Mouse (Mus musculus) cerebellum, adult 9-10 months (tissue): Measurements from ENCODE around the gene Vipr2.

ENCODE experiments used
- DNase-seq: peaks from one replicate; pipeline ENCODE4 v3.0.0; 2022

Gene Vipr2

GRCm38 (mm10) chr12:116097166-116097565 is 19.6 kb downstream of the Vipr2 start:
- DNase-seq = no peak

- DNase-seq = no peak
Measured at GRCm38 (mm10) chr12:116101945-116102344, 24.4 kb downstream of the Vipr2 start.

GRCm38 (mm10) chr12:116109451-116110353 is 32.2 kb downstream of the Vipr2 start:
- no peak for DNase-seq

GRCm38 (mm10) chr12:116111007-116111694 is 33.6 kb downstream of the Vipr2 start:
- DNase-seq = no peak

GRCm38 (mm10) chr12:116115781-116116180 is 38.3 kb downstream of the Vipr2 start:
- DNase-seq = no peak

GRCm38 (mm10) chr12:116116455-116116854 is 38.9 kb downstream of the Vipr2 start:
- DNase-seq = no peak

GRCm38 (mm10) chr12:116117352-116117929 is 39.9 kb downstream of the Vipr2 start:
- no peak for DNase-seq

- DNase-seq = no peak
Measured at GRCm38 (mm10) chr12:116119001-116119400, 41.5 kb downstream of the Vipr2 start.

- DNase-seq = no peak
Measured at GRCm38 (mm10) chr12:116123786-116124185, 46.3 kb downstream of the Vipr2 start.

- no peak for DNase-seq
Measured at GRCm38 (mm10) chr12:116130936-116131335, 53.4 kb downstream of the Vipr2 start.

- DNase-seq = no peak
Measured at GRCm38 (mm10) chr12:116132909-116133308, 55.4 kb downstream of the Vipr2 start.

GRCm38 (mm10) chr12:116135906-116136305 is 58.4 kb downstream of the Vipr2 start:
- DNase-seq = no peak

GRCm38 (mm10) chr12:116138322-116139205 is 61.0 kb downstream of the Vipr2 start:
- DNase-seq = no peak

GRCm38 (mm10) chr12:116140605-116141004 is 63.1 kb downstream of the Vipr2 start:
- DNase-seq = no peak

- DNase-seq = no peak
Measured at GRCm38 (mm10) chr12:116141816-116142215, 64.3 kb downstream of the Vipr2 start.

GRCm38 (mm10) chr12:116142464-116142863 is 64.9 kb downstream of the Vipr2 start:
- DNase-seq = no peak

GRCm38 (mm10) chr12:116145246-116145645 is 67.7 kb downstream of the Vipr2 start:
- no peak for DNase-seq

- DNase-seq = no peak
Measured at GRCm38 (mm10) chr12:116145686-116146085, 68.2 kb downstream of the Vipr2 start.

- no peak for DNase-seq
Measured at GRCm38 (mm10) chr12:116146996-116147634, 69.6 kb downstream of the Vipr2 start.

GRCm38 (mm10) chr12:116152866-116153428 is 75.4 kb downstream of the Vipr2 start:
- peak; percentile 69 for DNase-seq

- no peak for DNase-seq
Measured at GRCm38 (mm10) chr12:116156792-116157532, 79.4 kb downstream of the Vipr2 start.
